Mouse (Mus musculus): ENCODE data around the gene Gtf3c6.

DNA sequence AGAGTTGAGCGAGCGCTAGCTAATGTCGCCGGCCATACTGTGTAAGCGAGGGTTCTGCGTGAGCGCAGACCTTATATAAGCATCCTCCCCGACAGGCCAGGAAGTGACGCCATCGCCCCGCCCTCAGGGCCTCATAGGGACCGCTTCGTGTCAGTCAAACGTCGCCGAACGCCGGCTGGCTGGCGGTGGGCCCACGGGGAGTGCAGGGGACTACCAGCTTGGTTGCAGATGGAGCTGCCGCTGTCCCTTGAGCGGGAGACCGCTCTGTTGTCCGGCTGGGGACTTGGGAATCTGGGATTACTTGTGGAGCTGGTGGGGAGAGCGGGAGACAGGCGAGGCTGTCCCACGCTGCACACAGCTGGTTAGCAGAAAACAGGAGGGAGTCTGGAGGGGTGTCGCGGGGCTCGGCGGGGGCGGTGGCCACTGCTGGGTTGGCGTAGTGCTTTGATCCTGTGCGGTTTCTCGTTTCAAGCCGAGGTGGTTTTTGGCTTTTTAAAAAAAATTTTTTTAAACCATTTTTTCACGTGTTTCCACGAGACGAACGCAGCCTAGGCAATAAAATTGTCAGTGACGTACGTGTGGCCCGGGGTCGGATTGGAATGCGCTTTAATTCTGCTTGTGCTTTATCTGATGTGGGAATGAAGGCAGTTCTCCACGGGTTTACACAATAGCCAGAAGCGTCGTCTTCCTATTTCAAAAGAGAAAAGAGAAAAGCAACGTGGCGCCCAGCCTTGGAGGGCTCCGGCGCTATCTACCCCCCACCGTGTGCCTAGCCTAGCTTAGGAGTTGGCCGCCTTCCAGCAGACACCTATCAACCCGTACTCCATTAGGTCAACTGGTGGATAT lies 44.5 kb upstream of the Gtf3c6 start, which contains the start of gene Amd1:
- TF ChIP-seq POLR2A (IDR thresholded peaks at IDR 0.05; ENCODE audit: low read depth, low read length) (peak; percentile 92), CTCF (conservative IDR thresholded peaks at IDR 0.05; ENCODE audit: insufficient read depth, insufficient read length, low read depth, low read length) (no peak)
